Mouse (Mus musculus) liver, adult 2 months (tissue): ENCODE data around the gene Mrpl42. TPM values are rescaled to one million over a fixed set of nuclear protein-coding genes. Genes with fewer than 3 reads are reported as not detected.

Experiments used
- DNase-seq: peaks from one replicate; pipeline ENCODE4 v3.0.0-alpha.2; 2011; ENCODE audit warnings: low read depth, low spot score; ENCODE audit errors: extremely low read depth
- H3K27ac ChIP-seq: fragments of 200-500 bp; replicated peaks from 2 replicates; pipeline ENCODE4 v1.5.1; 2012; ENCODE audit warnings: low read depth, mild to moderate bottlenecking, control low read depth, inconsistent platforms, low read length; ENCODE audit not compliant: insufficient read depth
- H3K27me3 ChIP-seq: fragments of 200-500 bp; 2 replicates; pipeline ENCODE4 v1.6.1; 2012; ENCODE audit warnings: mild to moderate bottlenecking, moderate library complexity, low read length, inconsistent platforms; ENCODE audit not compliant: control insufficient read depth, insufficient read depth
- H3K36me3 ChIP-seq: fragments of 200-500 bp; 2 replicates; pipeline ENCODE4 v1.6.1; 2012; ENCODE audit warnings: low read length, inconsistent platforms; ENCODE audit not compliant: control insufficient read depth, insufficient read depth
- H3K4me1 ChIP-seq: fragments of 200-500 bp; 2 replicates; pipeline ENCODE4 v1.6.1; 2011; ENCODE audit warnings: low read length; ENCODE audit not compliant: control insufficient read depth, insufficient read depth
- H3K4me3 ChIP-seq: fragments of 200-500 bp; 2 replicates; pipeline ENCODE4 v1.5.1; 2011; ENCODE audit warnings: low read depth, mild to moderate bottlenecking, control low read depth, low read length, moderate library complexity; ENCODE audit not compliant: insufficient read depth
- H3K79me2 ChIP-seq: fragments of 200-500 bp; 2 replicates; pipeline ENCODE4 v1.6.1; 2012; ENCODE audit warnings: inconsistent platforms, mild to moderate bottlenecking, low read length, moderate library complexity; ENCODE audit not compliant: control insufficient read depth, insufficient read depth
- H3K9ac ChIP-seq: fragments of 200-500 bp; 2 replicates; pipeline ENCODE4 v1.6.1; 2012; ENCODE audit warnings: low read depth, mild to moderate bottlenecking, control low read depth, inconsistent platforms, low read length
- CTCF ChIP-seq: fragments of 200-500 bp; IDR thresholded peaks from 2 replicates; pipeline ENCODE4 v1.5.1; 2011; ENCODE audit warnings: low read depth, low read length, control low read depth
- POLR2A ChIP-seq: fragments of 200-500 bp; IDR thresholded peaks from 2 replicates; pipeline ENCODE4 v1.6.1; 2011; ENCODE audit warnings: low read length, control low read depth; ENCODE audit not compliant: insufficient read depth; ENCODE audit errors: extremely low read depth
- WGBS: fragments of 180-500 bp; shearing (Covaris S2); methylation state at CpG from one replicate; pipeline ENCODE4 v1.1.7; 2018; 5-methylcytosine and 5-hydroxymethylcytosine counted together
- polyA plus RNA-seq: library from polyadenylated mRNA; depleted of rRNA; stranded (reverse); fragments of >200 nt; gene quantifications from 2 replicates; pipeline ENCODE4 v1.2.3, GENCODE M21; 2012
- total RNA-seq: library from RNA; depleted of rRNA; stranded (reverse); fragments of >200 nt; gene quantifications from 2 replicates; pipeline ENCODE4 v1.2.3, GENCODE M21; 2014

The Mrpl42 gene
- total and polyA plus RNA-seq, 2 experiments = 73.1 to 98.5 TPM

DNA sequence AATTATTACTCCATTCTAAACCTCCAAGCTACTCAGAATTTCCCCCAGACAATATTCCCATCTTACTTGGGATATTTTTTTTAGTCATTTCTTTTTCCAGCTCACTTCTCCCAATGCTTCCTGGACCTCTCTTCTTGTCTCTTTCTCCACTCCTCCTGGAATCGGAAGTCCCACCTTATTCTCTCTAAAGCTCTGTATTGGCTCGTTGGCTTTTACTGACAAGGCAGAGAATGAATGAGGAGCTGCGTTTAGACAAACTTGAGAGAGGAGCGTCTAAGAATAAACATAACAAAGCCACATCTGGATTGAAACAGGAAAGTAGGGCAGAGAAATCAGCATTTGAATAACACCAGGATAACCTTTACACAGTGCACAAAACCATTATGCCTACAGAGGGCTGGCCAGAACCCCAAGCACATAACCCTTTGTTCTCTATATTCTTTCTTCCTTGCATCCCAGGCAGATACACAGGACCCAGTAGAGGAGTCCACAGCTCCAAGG is 40.6 kb downstream of the Mrpl42 start:
- Histone ChIP-seq H3K4me1 (no peaks in the 10 kb centered on the region), H3K27me3 (no peaks in the 10 kb centered on the region), H3K27ac (no peak overlapping the region), H3K4me3 (no peak overlapping the region), H3K9ac (no peak overlapping the region), H3K79me2 (no peaks in the 10 kb centered on the region), H3K36me3 (no peaks in the 10 kb centered on the region)
- no peak for DNase-seq
- 77% methylated on average over 4 of the region's 4 CpGs for WGBS
- TF ChIP-seq CTCF (no peak), POLR2A (no peak)

- 90% methylated on average over 9 of the region's 9 CpGs for WGBS
- TF ChIP-seq POLR2A (no peak), CTCF (no peak)
- H3K36me3 ChIP-seq = no peaks in the 10 kb centered on the region
- H3K9ac ChIP-seq = no peak overlapping the region
- H3K27ac ChIP-seq = no peak overlapping the region
- no peaks in the 10 kb centered on the region for H3K27me3 ChIP-seq
- H3K4me1 ChIP-seq = no peaks in the 10 kb centered on the region
- no peak overlapping the region for H3K4me3 ChIP-seq
- no peak for DNase-seq
- no peaks in the 10 kb centered on the region for H3K79me2 ChIP-seq
Measured at GRCm38 (mm10) chr10:95458050-95458806, 43.5 kb downstream of the Mrpl42 start.

DNA sequence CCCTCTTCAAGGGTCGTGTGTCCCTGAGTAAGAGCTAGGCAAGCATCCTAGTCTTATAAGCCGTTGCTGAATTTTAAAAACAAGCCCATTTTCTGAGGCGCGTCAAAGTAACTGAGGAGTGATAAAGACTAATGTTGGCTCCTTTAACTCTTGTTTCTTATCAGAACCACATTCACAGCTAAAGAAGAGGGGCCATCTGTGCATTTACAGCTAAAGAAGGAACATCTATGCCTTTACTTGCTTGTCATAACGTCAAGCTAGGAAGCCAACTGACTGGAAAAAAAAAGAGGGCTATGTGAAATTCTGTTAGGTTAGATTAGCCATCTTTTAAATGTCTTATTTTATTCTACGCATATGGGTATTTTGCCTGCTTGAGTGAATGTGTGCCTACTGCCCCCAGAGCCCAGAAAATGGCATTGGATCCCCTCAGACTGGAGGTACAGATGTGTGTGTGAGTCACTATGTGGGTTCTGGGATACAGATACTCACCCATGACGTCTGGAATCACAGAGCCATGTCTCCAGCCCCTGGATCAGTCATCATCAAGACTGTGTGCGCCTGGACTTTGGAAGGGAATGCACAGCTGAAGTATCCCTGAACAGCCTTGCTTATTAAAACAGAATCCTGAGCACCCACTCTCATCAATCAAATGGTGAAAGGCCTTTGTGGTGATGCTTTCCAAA is 44.2 kb downstream of the Mrpl42 start:
- no peaks in the 10 kb centered on the region for H3K79me2 ChIP-seq
- H3K27ac ChIP-seq = no peak overlapping the region
- H3K4me3 ChIP-seq = no peak overlapping the region
- H3K9ac ChIP-seq = no peak overlapping the region
- no peaks in the 10 kb centered on the region for H3K36me3 ChIP-seq
- no peaks in the 10 kb centered on the region for H3K27me3 ChIP-seq
- WGBS = 91% methylated on average over 8 of the region's 8 CpGs
- no peaks in the 10 kb centered on the region for H3K4me1 ChIP-seq
- TF ChIP-seq POLR2A (no peak), CTCF (no peak)
- no peak for DNase-seq

DNA sequence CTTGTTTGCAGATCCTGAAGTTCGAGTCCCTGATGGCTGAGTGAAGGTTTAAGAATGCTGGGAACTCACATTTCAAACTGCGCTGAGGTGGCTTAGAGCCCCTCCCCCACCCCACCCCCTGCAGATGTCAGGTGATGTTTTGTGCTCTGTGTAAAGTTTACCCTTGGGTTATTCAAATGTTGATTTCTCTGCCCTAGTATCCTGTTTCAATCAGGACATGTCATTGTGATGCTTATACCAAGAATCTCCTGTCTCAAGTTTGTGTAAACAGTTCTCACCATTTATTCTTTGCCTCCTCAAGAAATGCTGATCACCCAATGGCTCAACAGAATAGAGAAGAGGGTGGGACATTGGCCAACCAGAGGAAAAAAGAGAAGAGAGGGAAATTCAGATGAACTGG is 45.6 kb downstream of the Mrpl42 start:
- no peaks in the 10 kb centered on the region for H3K27me3 ChIP-seq
- no peak overlapping the region for H3K27ac ChIP-seq
- TF ChIP-seq CTCF (no peak), POLR2A (no peak)
- DNase-seq = no peak
- no peaks in the 10 kb centered on the region for H3K79me2 ChIP-seq
- H3K4me1 ChIP-seq = no peaks in the 10 kb centered on the region
- no peaks in the 10 kb centered on the region for H3K36me3 ChIP-seq
- 32% methylated on average over 2 of the region's 2 CpGs for WGBS
- H3K9ac ChIP-seq = no peak overlapping the region
- H3K4me3 ChIP-seq = no peak overlapping the region

- no peak for DNase-seq
- 88% methylated on average over 5 of the region's 5 CpGs for WGBS
- Histone ChIP-seq H3K4me3 (no peak overlapping the region), H3K27me3 (no peaks in the 10 kb centered on the region), H3K27ac (no peak overlapping the region), H3K9ac (no peak overlapping the region), H3K4me1 (no peaks in the 10 kb centered on the region), H3K79me2 (no peaks in the 10 kb centered on the region), H3K36me3 (no peaks in the 10 kb centered on the region)
- TF ChIP-seq CTCF (no peak), POLR2A (no peak)
Measured at GRCm38 (mm10) chr10:95453282-95453681, 48.5 kb downstream of the Mrpl42 start.

GRCm38 (mm10) chr10:95449033-95449432 is 52.7 kb downstream of the Mrpl42 start:
- no peaks in the 10 kb centered on the region for H3K4me1 ChIP-seq
- H3K27me3 ChIP-seq = no peaks in the 10 kb centered on the region
- H3K9ac ChIP-seq = no peak overlapping the region
- H3K79me2 ChIP-seq = no peaks in the 10 kb centered on the region
- 70% methylated on average over 6 of the region's 6 CpGs for WGBS
- no peak overlapping the region for H3K27ac ChIP-seq
- no peak for TF ChIP-seq POLR2A
- TF ChIP-seq CTCF = no peak
- H3K4me3 ChIP-seq = no peak overlapping the region
- no peaks in the 10 kb centered on the region for H3K36me3 ChIP-seq
- no peak for DNase-seq
